Mouse (Mus musculus): ENCODE measurements at regions not wholly inside any gene's neighbourhood (a gene's known extent, or its start where the extent isn't known, plus 50 kb on each side); places are given as distances from the start of the nearest gene placed in this dataset.

GRCm38 (mm10) chr13:81852309-81852978, 69.6 kb downstream of the Cetn3 start:
- Histone ChIP-seq H3K27ac (ENCODE audit: insufficient read depth, low read depth, low read length) (no peak overlapping the region), H3K36me3 (ENCODE audit: control insufficient read depth, insufficient read depth, low read length) (no peaks in the 10 kb centered on the region), H3K27me3 (ENCODE audit: control insufficient read depth, insufficient read depth, low read length) (no peaks in the 10 kb centered on the region), H3K4me1 (ENCODE audit: control insufficient read depth, insufficient read depth, insufficient read length, low read length) (no peaks in the 10 kb centered on the region), H3K4me3 (ENCODE audit: low read depth, low read length) (no peak overlapping the region)
- WGBS, result 35% methylated on average over 2 of the region's 2 CpGs
- TF ChIP-seq POLR2A (IDR thresholded peaks at IDR 0.05; ENCODE audit: low read depth, low read length) (no peak), CTCF (IDR thresholded peaks at IDR 0.05; ENCODE audit: extremely low read depth, insufficient read length, insufficient replicate concordance, low read depth, low read length) (no peak)

- no peaks in the 10 kb centered on the region for H3K36me3 ChIP-seq (ENCODE audit: control insufficient read depth, insufficient read depth, low read length)
- 39% methylated on average over 4 of the region's 4 CpGs for WGBS
- H3K4me1 ChIP-seq (ENCODE audit: control insufficient read depth, insufficient read depth, insufficient read length, low read length), result no peaks in the 10 kb centered on the region
- no peak overlapping the region for H3K4me3 ChIP-seq (ENCODE audit: low read depth, low read length)
- H3K27ac ChIP-seq (ENCODE audit: insufficient read depth, low read depth, low read length), result no peak overlapping the region
- H3K27me3 ChIP-seq (ENCODE audit: control insufficient read depth, insufficient read depth, low read length), result no peaks in the 10 kb centered on the region
- TF ChIP-seq POLR2A (IDR thresholded peaks at IDR 0.05; ENCODE audit: low read depth, low read length), result no peak
- TF ChIP-seq CTCF (IDR thresholded peaks at IDR 0.05; ENCODE audit: extremely low read depth, insufficient read length, insufficient replicate concordance, low read depth, low read length), result no peak
These were observed 73.2 kb downstream of the Cetn3 start for GRCm38 (mm10) chr13:81856072-81856471.

GRCm38 (mm10) chr13:81860683-81861082, 77.8 kb downstream of the Cetn3 start:
- WGBS, result 76% methylated on average over 4 of the region's 4 CpGs
- TF ChIP-seq CTCF (IDR thresholded peaks at IDR 0.05; ENCODE audit: extremely low read depth, insufficient read length, insufficient replicate concordance, low read depth, low read length) (no peak), POLR2A (IDR thresholded peaks at IDR 0.05; ENCODE audit: low read depth, low read length) (no peak)
- no peak overlapping the region for H3K4me3 ChIP-seq (ENCODE audit: low read depth, low read length)
- H3K27me3 ChIP-seq (ENCODE audit: control insufficient read depth, insufficient read depth, low read length), result no peaks in the 10 kb centered on the region
- no peaks in the 10 kb centered on the region for H3K4me1 ChIP-seq (ENCODE audit: control insufficient read depth, insufficient read depth, insufficient read length, low read length)
- no peaks in the 10 kb centered on the region for H3K36me3 ChIP-seq (ENCODE audit: control insufficient read depth, insufficient read depth, low read length)
- no peak overlapping the region for H3K27ac ChIP-seq (ENCODE audit: insufficient read depth, low read depth, low read length)

- Histone ChIP-seq H3K4me3 (ENCODE audit: low read depth, low read length) (no peak overlapping the region), H3K27ac (ENCODE audit: insufficient read depth, low read depth, low read length) (no peak overlapping the region), H3K27me3 (ENCODE audit: control insufficient read depth, insufficient read depth, low read length) (no peaks in the 10 kb centered on the region), H3K4me1 (ENCODE audit: control insufficient read depth, insufficient read depth, insufficient read length, low read length) (no peaks in the 10 kb centered on the region), H3K36me3 (ENCODE audit: control insufficient read depth, insufficient read depth, low read length) (no peaks in the 10 kb centered on the region)
- 77% methylated on average over 5 of the region's 5 CpGs for WGBS
- TF ChIP-seq POLR2A (IDR thresholded peaks at IDR 0.05; ENCODE audit: low read depth, low read length), result no peak
- no peak for TF ChIP-seq CTCF (IDR thresholded peaks at IDR 0.05; ENCODE audit: extremely low read depth, insufficient read length, insufficient replicate concordance, low read depth, low read length)
These were observed 79.2 kb downstream of the Cetn3 start for GRCm38 (mm10) chr13:81861886-81862600.

GRCm38 (mm10) chr13:81871226-81871625, 88.3 kb downstream of the Cetn3 start:
- 78% methylated on average over 9 of the region's 9 CpGs for WGBS
- no peak for TF ChIP-seq CTCF (IDR thresholded peaks at IDR 0.05; ENCODE audit: extremely low read depth, insufficient read length, insufficient replicate concordance, low read depth, low read length)
- no peak for TF ChIP-seq POLR2A (IDR thresholded peaks at IDR 0.05; ENCODE audit: low read depth, low read length)
- no peaks in the 10 kb centered on the region for H3K36me3 ChIP-seq (ENCODE audit: control insufficient read depth, insufficient read depth, low read length)
- H3K27me3 ChIP-seq (ENCODE audit: control insufficient read depth, insufficient read depth, low read length), result no peaks in the 10 kb centered on the region
- H3K4me3 ChIP-seq (ENCODE audit: low read depth, low read length), result no peak overlapping the region
- no peaks in the 10 kb centered on the region for H3K4me1 ChIP-seq (ENCODE audit: control insufficient read depth, insufficient read depth, insufficient read length, low read length)
- H3K27ac ChIP-seq (ENCODE audit: insufficient read depth, low read depth, low read length), result no peak overlapping the region

GRCm38 (mm10) chr13:81885879-81886278, 103.0 kb downstream of the Cetn3 start:
- 74% methylated on average over 6 of the region's 6 CpGs for WGBS

GRCm38 (mm10) chr13:81930266-81930665, 147.4 kb downstream of the Cetn3 start:
- Histone ChIP-seq H3K4me3 (ENCODE audit: low read depth, low read length) (no peak overlapping the region), H3K27ac (ENCODE audit: insufficient read depth, low read depth, low read length) (no peak overlapping the region), H3K4me1 (ENCODE audit: control insufficient read depth, insufficient read depth, insufficient read length, low read length) (no peaks in the 10 kb centered on the region), H3K27me3 (ENCODE audit: control insufficient read depth, insufficient read depth, low read length) (no peaks in the 10 kb centered on the region), H3K36me3 (ENCODE audit: control insufficient read depth, insufficient read depth, low read length) (no peaks in the 10 kb centered on the region)
- WGBS, result 26% methylated on average over 4 of the region's 4 CpGs
- TF ChIP-seq POLR2A (IDR thresholded peaks at IDR 0.05; ENCODE audit: low read depth, low read length), result no peak
- TF ChIP-seq CTCF (IDR thresholded peaks at IDR 0.05; ENCODE audit: extremely low read depth, insufficient read length, insufficient replicate concordance, low read depth, low read length), result no peak

More at GRCm38 (mm10) chr13:81885879-81886278, 103.0 kb downstream of the Cetn3 start:
- no peaks in the 10 kb centered on the region for H3K4me1 ChIP-seq (ENCODE audit: control insufficient read depth, insufficient read depth, insufficient read length, low read length)
- TF ChIP-seq CTCF (IDR thresholded peaks at IDR 0.05; ENCODE audit: extremely low read depth, insufficient read length, insufficient replicate concordance, low read depth, low read length) (no peak), POLR2A (IDR thresholded peaks at IDR 0.05; ENCODE audit: low read depth, low read length) (no peak)
- H3K27me3 ChIP-seq (ENCODE audit: control insufficient read depth, insufficient read depth, low read length), result no peaks in the 10 kb centered on the region
- H3K4me3 ChIP-seq (ENCODE audit: low read depth, low read length), result no peak overlapping the region
- no peak overlapping the region for H3K27ac ChIP-seq (ENCODE audit: insufficient read depth, low read depth, low read length)
- H3K36me3 ChIP-seq (ENCODE audit: control insufficient read depth, insufficient read depth, low read length), result no peaks in the 10 kb centered on the region

Data from small intestine, adult 2 months (tissue).